Mouse (Mus musculus): ENCODE results near the gene Lipc.

DNA sequence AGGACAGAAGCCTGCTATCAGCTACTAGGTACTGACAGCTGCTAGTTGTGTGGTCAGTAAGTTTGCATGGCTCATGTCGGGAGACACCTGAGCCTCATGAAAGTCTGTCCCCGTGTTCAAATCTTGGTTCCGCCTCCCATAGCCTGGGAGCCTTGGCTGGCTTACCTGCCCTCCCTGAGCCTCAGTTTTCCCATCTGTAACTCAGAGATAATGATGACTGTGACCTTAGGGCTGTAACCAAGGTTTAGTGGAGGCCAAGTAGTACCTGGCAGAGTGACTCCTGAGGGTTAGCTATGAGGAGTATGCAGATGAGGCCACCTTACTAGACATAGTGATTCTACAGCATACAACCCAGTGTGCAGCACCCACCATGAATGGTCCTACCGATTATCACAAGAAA lies 81.7 kb downstream of the Lipc start:
- TF ChIP-seq CTCF (IDR thresholded peaks at IDR 0.05; ENCODE audit: control insufficient read depth, insufficient read depth, low read length) (no peak), POLR2A (IDR thresholded peaks at IDR 0.05; ENCODE audit: borderline replicate concordance, control insufficient read depth, low read depth, low read length) (no peak)

All from bone marrow, adult 2 months (tissue).